Mouse (Mus musculus): ENCODE measurements around the gene Creb1. TPM values are rescaled to one million over a fixed set of nuclear protein-coding genes. Genes with fewer than 3 reads are reported as not detected.

The Creb1 gene
- polyA plus RNA-seq, 1 experiment from 2014 or later, result 27.5 TPM

DNA sequence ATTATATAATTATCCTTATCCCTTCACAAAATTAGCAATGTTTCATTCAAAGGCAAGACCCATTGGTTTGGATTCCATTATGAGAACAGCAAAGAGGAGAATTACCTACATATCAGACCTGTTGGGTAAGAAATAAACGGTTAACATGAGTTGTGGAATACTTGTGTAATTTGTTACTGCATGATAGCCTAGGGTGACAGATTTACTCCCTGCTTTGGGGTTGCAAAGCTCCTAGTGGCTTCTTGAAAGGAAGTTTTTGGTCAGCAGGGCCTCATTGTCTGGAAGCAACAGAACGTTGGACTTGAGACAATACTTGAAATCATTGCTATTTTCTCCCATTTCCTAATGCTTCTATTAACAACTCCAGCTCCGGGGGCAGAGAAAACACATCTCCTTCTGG is 14.0 kb upstream of the Creb1 start:
- Histone ChIP-seq H3K4me1 (ENCODE audit: control insufficient read depth, insufficient read depth, low read length) (no peaks in the 10 kb centered on the region; the same call in 1 of the 2 replicates), H3K4me2 (ENCODE audit: low read depth, low read length) (no peak overlapping the region), H3K27me3 (ENCODE audit: control insufficient read depth, insufficient read depth, low read length) (no peaks in the 10 kb centered on the region), H3K9me3 (replicated peaks; ENCODE audit: control insufficient read depth, low read length) (no peaks in the 10 kb centered on the region), H3K27ac (ENCODE audit: low read length) (no peak overlapping the region), H3K9ac (ENCODE audit: low read length) (no peak overlapping the region), H3K36me3 (ENCODE audit: control insufficient read depth, insufficient read depth, low read length) (no peaks in the 10 kb centered on the region), H3K4me3 (replicated peaks; ENCODE audit: low read length) (no peak overlapping the region)
- WGBS, result 75% methylated on average over 3 of the region's 3 CpGs
- no peak for ATAC-seq (ENCODE audit: insufficient read depth, low FRiP score)

DNA sequence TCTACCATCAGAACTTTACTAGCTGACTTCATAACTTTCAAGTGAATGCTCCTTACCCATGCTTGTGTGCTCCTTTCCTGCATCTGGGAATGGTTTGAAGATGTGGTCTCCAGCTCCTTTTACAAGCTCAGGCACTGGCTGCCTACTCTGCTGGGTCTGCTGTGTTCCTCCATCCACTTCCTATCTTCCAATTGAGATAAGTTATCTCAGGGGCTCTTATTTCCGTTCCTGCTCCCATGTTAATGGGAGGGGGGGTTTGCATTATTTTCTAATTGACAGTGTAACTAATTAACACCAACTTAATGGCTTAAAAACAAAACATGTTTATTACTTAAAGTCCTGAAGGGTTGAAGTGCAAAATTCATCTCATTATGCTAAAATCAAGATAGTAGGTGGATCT is 13.1 kb upstream of the Creb1 start:
- H3K27ac ChIP-seq (ENCODE audit: low read length), result no peak overlapping the region
- WGBS, result 45% methylated on average over 1 of the region's 1 CpGs
- H3K4me3 ChIP-seq (replicated peaks; ENCODE audit: low read length), result no peak overlapping the region
- ATAC-seq (ENCODE audit: insufficient read depth, low FRiP score), result no peak
- H3K9ac ChIP-seq (ENCODE audit: low read length), result no peak overlapping the region
- no peaks in the 10 kb centered on the region for H3K27me3 ChIP-seq (ENCODE audit: control insufficient read depth, insufficient read depth, low read length)
- H3K36me3 ChIP-seq (ENCODE audit: control insufficient read depth, insufficient read depth, low read length), result no peaks in the 10 kb centered on the region
- H3K4me2 ChIP-seq (ENCODE audit: low read depth, low read length), result no peak overlapping the region
- no peaks in the 10 kb centered on the region for H3K9me3 ChIP-seq (replicated peaks; ENCODE audit: control insufficient read depth, low read length)
- no peaks in the 10 kb centered on the region; the same call in 1 of the 2 replicates for H3K4me1 ChIP-seq (ENCODE audit: control insufficient read depth, insufficient read depth, low read length)

DNA sequence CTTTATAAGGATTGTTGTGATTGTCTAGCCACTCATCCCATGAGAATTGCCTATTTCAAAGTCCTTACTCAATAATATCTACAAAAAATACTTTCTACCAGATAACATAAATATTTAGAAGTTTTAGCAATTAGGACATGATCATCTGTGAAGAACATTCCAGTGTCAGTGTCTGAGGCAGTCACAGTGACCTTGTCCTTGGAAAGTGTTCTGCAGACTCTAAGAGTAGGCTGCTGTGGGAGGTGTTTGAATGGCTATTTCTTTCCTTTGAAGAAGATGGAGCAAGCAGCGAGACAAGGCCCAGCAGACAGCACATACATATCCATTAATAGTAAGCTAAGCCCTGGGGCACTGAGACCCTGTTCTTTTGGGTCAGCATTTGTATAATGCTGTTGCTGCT is 12.5 kb upstream of the Creb1 start:
- Histone ChIP-seq H3K9me3 (replicated peaks; ENCODE audit: control insufficient read depth, low read length) (no peaks in the 10 kb centered on the region), H3K36me3 (ENCODE audit: control insufficient read depth, insufficient read depth, low read length) (no peaks in the 10 kb centered on the region), H3K27ac (ENCODE audit: low read length) (no peak overlapping the region), H3K27me3 (ENCODE audit: control insufficient read depth, insufficient read depth, low read length) (no peaks in the 10 kb centered on the region), H3K4me1 (ENCODE audit: control insufficient read depth, insufficient read depth, low read length) (no peaks in the 10 kb centered on the region; the same call in 1 of the 2 replicates), H3K4me3 (replicated peaks; ENCODE audit: low read length) (no peak overlapping the region), H3K9ac (ENCODE audit: low read length) (no peak overlapping the region), H3K4me2 (ENCODE audit: low read depth, low read length) (no peak overlapping the region)
- ATAC-seq (ENCODE audit: insufficient read depth, low FRiP score), result no peak
- WGBS, result 70% methylated on average over 1 of the region's 1 CpGs

DNA sequence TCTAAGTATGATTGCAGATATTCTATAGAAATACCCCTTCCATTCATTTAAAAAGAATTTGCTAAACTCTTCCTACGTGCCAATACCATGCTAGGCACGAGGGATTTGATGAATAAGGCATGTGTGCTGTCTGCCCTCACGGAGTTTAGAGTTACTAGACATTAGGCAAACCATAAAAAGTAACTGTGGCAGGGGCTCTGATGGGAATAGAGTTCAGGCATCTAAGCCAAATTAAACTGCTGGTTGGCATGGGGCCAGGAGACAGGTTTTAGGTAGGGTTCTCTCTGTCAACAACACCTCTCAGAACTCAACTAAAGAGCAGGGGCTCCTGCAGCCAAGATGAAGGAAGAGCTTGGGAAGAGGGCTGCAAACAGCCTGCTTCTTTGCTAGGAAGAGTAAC is 10.7 kb upstream of the Creb1 start:
- Histone ChIP-seq H3K27ac (ENCODE audit: low read length) (no peak overlapping the region), H3K4me3 (replicated peaks; ENCODE audit: low read length) (no peak overlapping the region), H3K4me2 (ENCODE audit: low read depth, low read length) (no peak overlapping the region), H3K9me3 (replicated peaks; ENCODE audit: control insufficient read depth, low read length) (no peaks in the 10 kb centered on the region), H3K9ac (ENCODE audit: low read length) (no peak overlapping the region), H3K36me3 (ENCODE audit: control insufficient read depth, insufficient read depth, low read length) (no peaks in the 10 kb centered on the region), H3K4me1 (ENCODE audit: control insufficient read depth, insufficient read depth, low read length) (no peaks in the 10 kb centered on the region; the same call in 1 of the 2 replicates), H3K27me3 (ENCODE audit: control insufficient read depth, insufficient read depth, low read length) (no peaks in the 10 kb centered on the region)
- WGBS, result 48% methylated on average over 3 of the region's 3 CpGs
- no peak for ATAC-seq (ENCODE audit: insufficient read depth, low FRiP score)

DNA sequence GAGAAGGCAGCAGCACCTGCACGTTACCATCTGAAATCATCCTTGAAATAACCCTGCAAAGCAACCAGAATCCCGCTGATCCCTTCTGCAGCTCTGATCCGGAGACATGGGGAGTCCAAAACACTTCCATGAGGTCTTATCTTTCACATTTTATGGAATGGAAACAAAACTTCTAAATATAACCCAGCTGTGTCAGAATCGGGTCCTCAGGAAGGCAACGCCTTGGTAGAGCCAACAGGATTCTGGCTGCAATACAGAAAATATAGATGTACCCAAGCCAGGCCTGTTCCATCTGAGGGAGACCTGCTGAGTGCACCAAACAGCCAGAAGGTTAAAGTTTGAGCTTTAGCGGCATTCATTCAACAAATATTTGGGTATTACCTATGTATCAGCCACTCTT is 9.8 kb upstream of the Creb1 start:
- no peak for ATAC-seq (ENCODE audit: insufficient read depth, low FRiP score)
- Histone ChIP-seq H3K4me1 (ENCODE audit: control insufficient read depth, insufficient read depth, low read length) (no peaks in the 10 kb centered on the region; the same call in 1 of the 2 replicates), H3K27me3 (ENCODE audit: control insufficient read depth, insufficient read depth, low read length) (no peaks in the 10 kb centered on the region), H3K4me3 (replicated peaks; ENCODE audit: low read length) (no peak overlapping the region), H3K9ac (ENCODE audit: low read length) (no peak overlapping the region), H3K9me3 (replicated peaks; ENCODE audit: control insufficient read depth, low read length) (no peaks in the 10 kb centered on the region), H3K4me2 (ENCODE audit: low read depth, low read length) (no peak overlapping the region), H3K36me3 (ENCODE audit: control insufficient read depth, insufficient read depth, low read length) (no peaks in the 10 kb centered on the region), H3K27ac (ENCODE audit: low read length) (no peak overlapping the region)
- WGBS, result 76% methylated on average over 6 of the region's 6 CpGs

DNA sequence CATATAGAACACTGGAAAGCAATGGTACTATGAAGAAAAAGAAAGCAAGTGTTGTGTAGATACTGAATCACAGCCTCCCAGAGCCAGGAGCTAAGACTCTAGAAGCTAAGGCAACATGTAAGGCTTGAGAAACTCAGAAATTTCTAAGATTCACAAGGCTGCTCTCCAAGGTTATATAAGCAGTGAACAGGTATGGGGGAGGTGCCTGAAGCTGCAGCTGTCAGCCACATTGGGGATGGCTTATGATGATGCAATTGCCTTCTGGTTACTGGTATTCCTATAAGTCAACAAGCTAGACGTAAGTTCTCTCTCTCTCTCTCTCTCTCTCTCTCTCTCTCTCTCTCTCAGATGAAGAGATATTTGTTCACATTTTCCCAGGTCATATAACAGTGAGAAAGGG is 9.3 kb upstream of the Creb1 start:
- H3K27ac ChIP-seq (ENCODE audit: low read length), result no peak overlapping the region

DNA sequence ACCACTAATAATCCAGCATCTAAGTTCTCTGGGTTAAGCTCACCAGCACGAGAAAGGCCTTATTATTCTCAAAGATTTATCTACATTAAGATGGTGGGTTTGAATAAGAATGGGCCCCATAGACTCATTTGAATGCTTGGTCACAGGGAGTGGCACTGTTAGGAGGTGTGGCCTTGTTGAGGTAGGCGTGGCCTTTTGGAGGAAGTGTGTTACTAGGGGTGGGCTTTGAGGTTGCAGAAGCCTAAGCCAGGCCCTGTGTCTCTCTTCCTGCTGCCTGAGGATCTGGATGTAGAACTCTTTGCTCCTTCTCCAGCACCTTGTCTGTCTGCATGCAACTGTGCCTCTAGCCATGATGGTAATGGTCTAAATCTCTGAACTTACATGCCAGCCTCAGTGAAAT is 7.8 kb upstream of the Creb1 start:
- Histone ChIP-seq H3K27me3 (ENCODE audit: control insufficient read depth, insufficient read depth, low read length) (no peaks in the 10 kb centered on the region), H3K9me3 (replicated peaks; ENCODE audit: control insufficient read depth, low read length) (peaks cover 4% of the 10 kb centered on the region; the same call in 1 of the 2 replicates), H3K36me3 (ENCODE audit: control insufficient read depth, insufficient read depth, low read length) (peaks cover 4% of the 10 kb centered on the region; the same call in 1 of the 2 replicates), H3K4me3 (replicated peaks; ENCODE audit: low read length) (no peak overlapping the region), H3K4me1 (ENCODE audit: control insufficient read depth, insufficient read depth, low read length) (no peaks in the 10 kb centered on the region), H3K27ac (ENCODE audit: low read length) (no peak overlapping the region), H3K9ac (ENCODE audit: low read length) (no peak overlapping the region), H3K4me2 (ENCODE audit: low read depth, low read length) (no peak overlapping the region)
- WGBS, result 85% methylated on average over 2 of the region's 2 CpGs
- no peak for ATAC-seq (ENCODE audit: insufficient read depth, low FRiP score)

More for the DNA sequence above, 9.3 kb upstream of the Creb1 start:
- Histone ChIP-seq H3K4me2 (ENCODE audit: low read depth, low read length) (no peak overlapping the region), H3K36me3 (ENCODE audit: control insufficient read depth, insufficient read depth, low read length) (no peaks in the 10 kb centered on the region), H3K9ac (ENCODE audit: low read length) (no peak overlapping the region), H3K4me3 (replicated peaks; ENCODE audit: low read length) (no peak overlapping the region), H3K27me3 (ENCODE audit: control insufficient read depth, insufficient read depth, low read length) (no peaks in the 10 kb centered on the region), H3K4me1 (ENCODE audit: control insufficient read depth, insufficient read depth, low read length) (no peaks in the 10 kb centered on the region), H3K9me3 (replicated peaks; ENCODE audit: control insufficient read depth, low read length) (no peaks in the 10 kb centered on the region)
- 64% methylated on average over 1 of the region's 1 CpGs for WGBS
- no peak for ATAC-seq (ENCODE audit: insufficient read depth, low FRiP score)

DNA sequence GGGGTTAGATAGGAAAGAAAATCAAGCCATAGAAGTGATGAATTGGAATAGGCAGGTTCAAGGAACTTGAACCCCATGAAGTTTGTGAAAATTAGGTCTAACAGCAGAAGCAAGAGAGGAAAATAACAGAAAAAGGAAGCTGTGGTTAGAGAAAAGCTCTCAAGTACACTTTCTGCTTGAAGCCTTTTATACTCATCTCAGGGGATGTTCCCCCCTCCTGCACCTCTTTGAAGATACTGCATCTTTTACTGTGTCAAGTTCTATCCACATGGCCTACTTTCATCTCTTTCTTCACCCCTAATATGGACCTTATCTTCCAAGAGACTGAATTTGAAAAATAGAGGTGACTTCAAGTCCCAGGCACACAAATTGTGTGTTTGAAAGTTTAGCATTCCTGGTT is 4.8 kb upstream of the Creb1 start:
- no peak overlapping the region for H3K4me2 ChIP-seq (ENCODE audit: low read depth, low read length)
- H3K27ac ChIP-seq (ENCODE audit: low read length), result no peak overlapping the region
- no peak overlapping the region for H3K4me3 ChIP-seq (replicated peaks; ENCODE audit: low read length)
- peaks cover 4% of the 10 kb centered on the region; the same call in 1 of the 2 replicates for H3K36me3 ChIP-seq (ENCODE audit: control insufficient read depth, insufficient read depth, low read length)
- H3K27me3 ChIP-seq (ENCODE audit: control insufficient read depth, insufficient read depth, low read length), result no peaks in the 10 kb centered on the region
- H3K9ac ChIP-seq (ENCODE audit: low read length), result no peak overlapping the region
- H3K9me3 ChIP-seq (replicated peaks; ENCODE audit: control insufficient read depth, low read length), result peaks cover 4% of the 10 kb centered on the region; the same call in 1 of the 2 replicates
- peaks cover 7% of the 10 kb centered on the region; the same call in 1 of the 2 replicates for H3K4me1 ChIP-seq (ENCODE audit: control insufficient read depth, insufficient read depth, low read length)
- ATAC-seq (ENCODE audit: insufficient read depth, low FRiP score), result no peak

DNA sequence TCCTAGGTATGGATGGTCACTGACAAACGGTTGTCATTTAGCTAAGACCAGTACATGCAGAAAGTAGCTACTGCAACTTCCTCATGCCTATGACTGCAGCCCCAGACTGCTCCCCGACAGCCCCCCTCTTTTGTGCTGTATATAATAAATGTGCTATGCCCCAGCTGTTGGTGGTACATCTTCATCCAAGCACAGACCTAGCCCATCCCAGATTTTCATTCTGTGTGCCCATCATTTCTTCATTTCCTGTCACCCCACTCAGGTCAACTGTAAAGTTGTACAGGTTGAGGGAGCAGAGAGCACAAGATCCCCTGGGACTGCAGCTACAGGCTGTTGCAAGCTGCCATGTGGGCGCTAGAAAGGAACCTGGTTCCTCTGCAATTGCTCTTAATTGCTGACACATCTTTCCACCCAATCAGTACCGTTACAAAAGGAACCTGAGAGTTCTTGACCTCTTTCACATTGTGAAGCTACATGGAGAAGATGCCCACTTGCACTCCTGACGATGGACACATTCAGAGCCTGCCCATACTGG is 2.6 kb upstream of the Creb1 start:
- no peak overlapping the region for H3K9ac ChIP-seq (ENCODE audit: low read length)
- H3K4me1 ChIP-seq (ENCODE audit: control insufficient read depth, insufficient read depth, low read length), result peaks cover 11% of the 10 kb centered on the region
- H3K4me2 ChIP-seq (ENCODE audit: low read depth, low read length), result no peak overlapping the region
- ATAC-seq (ENCODE audit: insufficient read depth, low FRiP score), result no peak
- H3K36me3 ChIP-seq (ENCODE audit: control insufficient read depth, insufficient read depth, low read length), result peaks cover 4% of the 10 kb centered on the region; the same call in 1 of the 2 replicates
- H3K27me3 ChIP-seq (ENCODE audit: control insufficient read depth, insufficient read depth, low read length), result no peaks in the 10 kb centered on the region
- no peak overlapping the region for H3K4me3 ChIP-seq (replicated peaks; ENCODE audit: low read length)
- no peak overlapping the region for H3K27ac ChIP-seq (ENCODE audit: low read length)
- 82% methylated on average over 5 of the region's 5 CpGs for WGBS
- H3K9me3 ChIP-seq (replicated peaks; ENCODE audit: control insufficient read depth, low read length), result peaks cover 4% of the 10 kb centered on the region; the same call in 1 of the 2 replicates
